Mouse (Mus musculus) lung, postnatal 0 days (tissue): ENCODE measurements around the gene Tamm41.
A peak's percentile ranks its signal among the peaks of the same experiment; 100 is the strongest.

Experiments
- CTCF ChIP-seq: IDR thresholded peaks from 2 replicates; pipeline ENCODE4 v1.5.1; 2016; ENCODE audit warnings: antibody characterized with exemption, mild to moderate bottlenecking
- EP300 ChIP-seq: IDR thresholded peaks from 2 replicates; pipeline ENCODE4 v1.6.1; 2016; ENCODE audit warnings: antibody characterized with exemption, mild to moderate bottlenecking, control low read depth

DNA sequence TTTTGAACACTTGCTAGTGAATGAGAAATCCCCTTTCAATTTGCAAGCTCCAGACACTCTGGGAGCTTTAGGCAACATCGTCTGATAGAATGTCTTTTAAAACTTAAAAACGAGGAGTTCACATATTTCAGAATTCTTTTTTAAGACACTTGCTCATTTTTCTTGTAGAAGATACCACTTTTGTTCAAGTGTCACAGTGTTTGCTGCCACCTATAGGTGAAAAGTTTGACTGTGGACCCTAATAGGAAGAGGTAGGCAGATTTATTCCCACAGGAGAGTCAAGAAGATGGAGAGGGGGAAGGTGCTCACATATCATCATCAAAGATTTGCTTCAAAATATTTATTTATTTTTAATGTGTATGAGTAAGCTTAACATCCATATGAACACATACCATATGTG is 8.4 kb downstream of the Tamm41 start:
- TF ChIP-seq EP300, result no peak
- peak; percentile 65 for TF ChIP-seq CTCF
